20 mouse cellular contexts compared by ENCODE assay signal in genomic region chr7:35157512-35157911, GRCm38 (mm10). TPM values are rescaled to one million over a fixed set of nuclear protein-coding genes. Genes with fewer than 3 reads are reported as not detected.
"Had no signal": no experiment of that assay in that cellular context is flagged by ENCODE, and none has a peak within 500 bp of the region (broad histone marks: within the 10 kb centered on the region; RNA-seq: fewer than 3 reads in every experiment).

No protein-coding gene starts in this region.

- H3K27me3 ChIP-seq: liver, embryonic 15.5 days; lung, embryonic 15.5 days had no signal

- H3K36me3 ChIP-seq: limb, embryonic 10.5 days; limb, embryonic 13.5 days; liver, embryonic 12.5 days; liver, embryonic 15.5 days; lung, embryonic 15.5 days had no signal

- H3K4me3 ChIP-seq: layer of hippocampus, adult 2 months; limb, embryonic 10.5 days; limb, embryonic 13.5 days; liver, embryonic 12.5 days; liver, embryonic 15.5 days; lung, embryonic 15.5 days had no signal

- DNase-seq: kidney, adult 18-20 months; kidney, adult 9 months; kidney, postnatal 25 days; layer of hippocampus, adult 9-11 months; liver; lung, adult 18-20 months; midbrain, embryonic 14.5 days; right cerebral cortex, postnatal 4 days; thymus, adult 18-20 months; thymus, postnatal 36 days had no signal

- H3K27ac ChIP-seq: layer of hippocampus, adult 2 months; limb, embryonic 10.5 days; limb, embryonic 13.5 days; liver, embryonic 12.5 days; liver, embryonic 15.5 days; lung, embryonic 15.5 days; stomach, postnatal 0 days had no signal

- ATAC-seq: intestine, embryonic 16.5 days; liver, embryonic 12.5 days had no signal

- H3K4me1 ChIP-seq: limb, embryonic 10.5 days; lung, embryonic 15.5 days had no signal

RNA-seq across cellular contexts. Expression of gene Slc7a10, which starts 28.7 kb away (rescaled TPM):
- total RNA-seq: megakaryocyte-erythroid progenitor cell, adult 5-6 weeks had no signal
- polyA plus RNA-seq: macrophage had no signal

RNA-seq across cellular contexts. Expression of gene Lrp3, which starts 57.8 kb away (rescaled TPM):
- total RNA-seq: megakaryocyte-erythroid progenitor cell, adult 5-6 weeks had no signal
- polyA plus RNA-seq: macrophage had no signal
